Mouse (Mus musculus) embryonic facial prominence, embryonic 10.5 days (tissue): ENCODE results near the gene Olfr917. TPM values are rescaled to one million over a fixed set of nuclear protein-coding genes. Genes with fewer than 3 reads are reported as not detected.

Experiments
- DNase-seq: peaks from one replicate; pipeline ENCODE4 v3.0.0-alpha.2; 2017; ENCODE audit warnings: low spot score
- H3K27ac ChIP-seq: fragments of 300-500 bp; sonication (generic); replicated peaks from 2 replicates; pipeline ENCODE4 v1.5.1; 2016; ENCODE audit warnings: mild to moderate bottlenecking
- H3K27me3 ChIP-seq: fragments of 300-500 bp; sonication (generic); replicated peaks from 2 replicates; pipeline ENCODE4 v1.6.1; 2016; ENCODE audit warnings: low read depth, mild to moderate bottlenecking; ENCODE audit not compliant: poor library complexity, severe bottlenecking
- H3K36me3 ChIP-seq: fragments of 300-500 bp; sonication (generic); replicated peaks from 2 replicates; pipeline ENCODE4 v1.6.1; 2016; ENCODE audit warnings: mild to moderate bottlenecking, moderate library complexity
- H3K4me1 ChIP-seq: fragments of 300-500 bp; sonication (generic); 2 replicates; pipeline ENCODE4 v1.6.1; 2016
- H3K4me3 ChIP-seq: fragments of 300-500 bp; sonication (generic); 2 replicates; pipeline ENCODE4 v1.5.1; 2016; ENCODE audit warnings: mild to moderate bottlenecking, moderate library complexity
- H3K9me3 ChIP-seq: fragments of 300-500 bp; sonication (generic); 2 replicates; pipeline ENCODE4 v1.6.1; 2016; ENCODE audit warnings: mild to moderate bottlenecking
- WGBS: fragments of 180-500 bp; shearing (Covaris S2); methylation state at CpG from one replicate; pipeline ENCODE4 v1.1.7; 2016; 5-methylcytosine and 5-hydroxymethylcytosine counted together
- polyA plus RNA-seq: library from polyadenylated mRNA; unstranded; fragments of >200 nt; fragmentation: Nextera tagmentation; extraction: Ambion mirVana; gene quantifications from 2 replicates; pipeline ENCODE4 v1.2.1, GENCODE M21; 2016

The Olfr917 gene
- polyA plus RNA-seq = not detected in 2 replicates

- Histone ChIP-seq H3K9me3 (no peaks in the 10 kb centered on the region), H3K4me3 (no peak within 1 kb of the TSS), H3K27ac (no peak within 1 kb of the TSS), H3K36me3 (no peaks in the 10 kb centered on the region), H3K4me1 (no peaks in the 10 kb centered on the region), H3K27me3 (no peaks in the 10 kb centered on the region)
- no peak for DNase-seq
- WGBS = 96% methylated on average over 1 of the region's 1 CpGs
Measured at GRCm38 (mm10) chr9:38665742-38666141, at the start of gene Olfr917. Gene Olfr917 (minus strand): TSS chr9:38665842.

DNA sequence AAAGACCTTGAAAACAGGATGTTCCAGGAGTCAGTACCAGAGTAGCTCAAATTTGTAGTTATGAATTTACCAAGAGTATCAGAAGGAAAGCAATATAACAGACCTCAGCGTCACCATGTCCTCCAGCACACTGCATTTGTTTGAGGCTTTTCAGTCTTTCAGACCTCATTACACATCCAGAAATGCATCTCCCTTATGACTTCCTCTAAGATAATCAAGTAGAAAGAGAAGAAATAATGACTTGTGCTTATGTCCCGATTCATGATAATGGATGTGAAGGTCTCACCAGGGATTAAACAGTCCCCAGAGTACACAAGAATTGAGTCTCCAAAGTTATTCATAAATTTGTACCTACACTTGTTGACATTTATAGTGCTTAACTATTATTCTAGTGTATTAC lies 8.9 kb upstream of the Olfr917 start, which contains the start of gene Olfr918:
Gene Olfr918, minus strand, starts transcription at position 101 of the 400 bp plus-strand sequence.
- H3K36me3 ChIP-seq = no peaks in the 10 kb centered on the region
- H3K4me1 ChIP-seq = no peaks in the 10 kb centered on the region
- H3K4me3 ChIP-seq = no peak within 1 kb of the TSS
- H3K27ac ChIP-seq = no peak within 1 kb of the TSS
- no peak for DNase-seq
- H3K9me3 ChIP-seq = no peaks in the 10 kb centered on the region
- 89% methylated on average over 2 of the region's 2 CpGs for WGBS
- no peaks in the 10 kb centered on the region for H3K27me3 ChIP-seq

- Histone ChIP-seq H3K4me3 (no peak overlapping the region), H3K27ac (no peak overlapping the region), H3K9me3 (no peaks in the 10 kb centered on the region), H3K4me1 (no peaks in the 10 kb centered on the region), H3K36me3 (no peaks in the 10 kb centered on the region), H3K27me3 (no peaks in the 10 kb centered on the region)
- WGBS = 87% methylated on average over 2 of the region's 2 CpGs
- no peak for DNase-seq
Measured at GRCm38 (mm10) chr9:38672887-38673286, 7.2 kb upstream of the Olfr917 start.

DNA sequence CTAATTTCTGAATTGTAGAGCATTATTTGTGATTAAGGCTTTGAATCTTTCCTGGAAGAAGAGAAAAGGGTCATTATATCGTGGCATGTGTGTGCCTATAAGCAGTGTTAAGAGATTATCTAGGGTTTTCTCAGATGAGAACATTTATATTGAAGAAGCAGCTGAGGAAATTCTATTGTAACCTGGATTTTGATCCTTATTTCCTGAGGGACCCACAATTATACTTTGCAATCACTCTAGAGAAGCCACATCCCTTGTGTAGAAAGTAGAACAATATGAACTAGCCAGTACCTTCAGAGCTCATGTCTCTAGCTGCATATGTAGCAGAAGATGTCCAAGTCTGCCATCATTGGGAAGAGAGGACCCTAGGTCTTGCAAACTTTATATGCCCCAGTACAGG lies 5.9 kb downstream of the Olfr917 start, which contains the start of gene Olfr916:
Gene Olfr916, minus strand, starts transcription at position 101 of the 400 bp plus-strand sequence.
- Histone ChIP-seq H3K36me3 (no peaks in the 10 kb centered on the region), H3K4me1 (no peaks in the 10 kb centered on the region), H3K27me3 (no peaks in the 10 kb centered on the region), H3K27ac (no peak within 1 kb of the TSS), H3K9me3 (no peaks in the 10 kb centered on the region), H3K4me3 (no peak within 1 kb of the TSS)
- DNase-seq = no peak
- 77% methylated on average over 1 of the region's 1 CpGs for WGBS

DNA sequence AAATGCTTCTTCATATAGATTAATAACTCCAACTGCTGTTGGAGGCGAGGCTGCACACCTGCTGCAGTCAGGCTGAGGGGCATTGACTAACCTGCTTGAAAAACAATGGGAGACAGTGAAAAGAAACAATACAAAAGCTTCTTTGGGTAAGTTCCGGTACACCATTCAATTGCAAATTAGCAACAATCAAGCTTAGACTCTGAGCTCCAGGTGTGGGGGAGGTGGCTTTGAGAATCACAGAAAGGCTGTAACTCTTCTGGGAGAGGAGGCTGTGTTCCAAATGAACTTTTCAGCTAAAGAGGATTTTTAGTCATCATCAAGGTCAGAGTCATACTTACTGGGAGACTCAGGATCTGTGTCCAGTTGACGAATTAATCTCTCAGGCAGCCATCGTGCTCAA lies 33.2 kb downstream of the Olfr917 start:
- H3K9me3 ChIP-seq = peaks cover 5% of the 10 kb centered on the region
- H3K27me3 ChIP-seq = no peaks in the 10 kb centered on the region
- H3K4me1 ChIP-seq = no peaks in the 10 kb centered on the region
- no peak overlapping the region for H3K27ac ChIP-seq
- WGBS = 85% methylated on average over 4 of the region's 4 CpGs
- H3K4me3 ChIP-seq = no peak overlapping the region
- DNase-seq = no peak
- no peaks in the 10 kb centered on the region for H3K36me3 ChIP-seq

Other genes starting within 250 kb of the Olfr917 start
- gene Olfr901, start 236.4 kb downstream of the Olfr917 start, polyA plus RNA-seq = not detected in 2 replicates
- gene Olfr902, start 218.2 kb downstream of the Olfr917 start, polyA plus RNA-seq = not detected in 2 replicates
- not detected in 2 replicates for gene Olfr904, start 202.7 kb downstream of the Olfr917 start, polyA plus RNA-seq
- not detected in 2 replicates for gene Olfr905, start 194.7 kb downstream of the Olfr917 start, polyA plus RNA-seq
- not detected in 2 replicates for gene Olfr906, start 178.8 kb downstream of the Olfr917 start, polyA plus RNA-seq
- gene Olfr907, start 170.0 kb downstream of the Olfr917 start, polyA plus RNA-seq = not detected in 2 replicates
- gene Olfr911-ps1, start 144.3 kb downstream of the Olfr917 start, polyA plus RNA-seq = not detected in 2 replicates
- gene Olfr910, start 128.0 kb downstream of the Olfr917 start, polyA plus RNA-seq = not detected in 2 replicates
- not detected in 2 replicates for gene Olfr912, start 85.7 kb downstream of the Olfr917 start, polyA plus RNA-seq
- not detected in 2 replicates for gene Olfr913, start 73.1 kb downstream of the Olfr917 start, polyA plus RNA-seq
- not detected in 2 replicates for gene Olfr914, start 60.7 kb downstream of the Olfr917 start, polyA plus RNA-seq
- not detected in 2 replicates for gene Olfr916, start 6.0 kb downstream of the Olfr917 start, polyA plus RNA-seq
- not detected in 2 replicates for gene Olfr918, start 8.8 kb upstream of the Olfr917 start, polyA plus RNA-seq
- gene Olfr919, start 37.8 kb upstream of the Olfr917 start, polyA plus RNA-seq = not detected in 2 replicates
- 7.0 and 9.2 TPM in 2 replicates for gene Vwa5a, start 52.4 kb upstream of the Olfr917 start, polyA plus RNA-seq
- not detected in 2 replicates for gene Olfr920, start 86.5 kb upstream of the Olfr917 start, polyA plus RNA-seq
- not detected in 2 replicates for gene Olfr921, start 107.2 kb upstream of the Olfr917 start, polyA plus RNA-seq
- not detected in 2 replicates for gene Olfr922, start 148.8 kb upstream of the Olfr917 start, polyA plus RNA-seq
- gene Olfr923, start 160.7 kb upstream of the Olfr917 start, polyA plus RNA-seq = not detected in 2 replicates
- gene Olfr924, start 178.6 kb upstream of the Olfr917 start, polyA plus RNA-seq = not detected in 2 replicates
- gene Olfr26, start 189.2 kb upstream of the Olfr917 start, polyA plus RNA-seq = not detected in 2 replicates
- not detected in 2 replicates for gene Olfr926, start 211.3 kb upstream of the Olfr917 start, polyA plus RNA-seq